Mouse (Mus musculus) erythroblast, embryonic 14.5 days (primary cell): ENCODE measurements around the gene Gjc1.

ENCODE experiments used
- GATA1 ChIP-seq: IDR thresholded peaks from 2 replicates; pipeline ENCODE4 v1.6.1; 2012; ENCODE audit warnings: low read length, inconsistent platforms, mixed read lengths
- TAL1 ChIP-seq: IDR thresholded peaks from 3 replicates; pipeline ENCODE4 v1.6.1; 2012; ENCODE audit warnings: low read length, inconsistent platforms, mixed read lengths

- no peak for TF ChIP-seq GATA1
- TF ChIP-seq TAL1: no peak
These were observed 40.3 kb downstream of the Gjc1 start for GRCm38 (mm10) chr11:102779081-102779638.
